Mouse (Mus musculus): Measurements from ENCODE around the gene Actg1. TPM values are rescaled to one million over a fixed set of nuclear protein-coding genes. Genes with fewer than 3 reads are reported as not detected.
A peak's percentile ranks its signal among the peaks of the same experiment; 100 is the strongest.

Gene Actg1
- 2,614 and 2,926 TPM in 2 replicates for polyA plus RNA-seq (2014; fragmentation: Nextera tagmentation; extraction: Ambion mirVana)

DNA sequence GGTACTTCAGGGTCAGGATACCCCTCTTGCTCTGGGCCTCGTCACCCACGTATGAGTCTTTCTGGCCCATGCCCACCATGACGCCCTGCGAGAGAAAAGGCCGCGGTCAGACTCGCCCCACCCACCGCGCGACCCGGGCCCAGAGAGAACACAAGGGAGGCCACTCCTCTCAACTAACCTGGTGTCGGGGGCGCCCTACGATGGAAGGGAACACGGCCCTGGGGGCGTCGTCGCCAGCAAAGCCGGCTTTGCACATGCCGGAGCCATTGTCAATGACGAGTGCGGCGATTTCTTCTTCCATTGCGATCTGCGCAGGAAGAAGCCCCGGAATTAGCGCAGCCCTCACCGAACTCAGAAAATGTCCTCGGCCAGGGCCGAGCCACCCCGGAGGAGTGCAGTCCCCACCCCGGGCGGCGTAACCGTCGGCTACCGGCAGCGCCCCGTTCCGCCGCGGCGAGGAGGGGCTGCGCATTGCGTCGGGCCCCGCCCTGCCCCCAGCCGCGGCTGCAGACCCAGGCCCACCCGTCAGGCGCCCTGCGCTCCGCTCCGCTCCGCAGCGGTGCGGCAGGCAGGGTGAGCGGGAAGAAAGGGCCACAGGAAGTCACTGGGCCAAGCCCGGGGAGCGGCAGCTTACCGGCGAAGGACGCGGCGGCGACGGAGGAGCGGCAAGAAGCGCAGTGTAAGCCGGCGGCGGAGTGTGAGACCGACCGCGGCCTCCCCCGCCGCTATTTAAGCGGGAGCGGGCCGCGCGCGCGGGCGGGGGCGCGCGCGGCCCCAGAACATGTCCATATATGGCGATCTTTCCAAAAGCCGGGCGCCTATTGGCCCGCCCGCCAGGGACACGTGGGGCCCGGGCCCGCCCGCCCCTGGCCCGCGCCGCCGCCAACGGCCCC lies at the start of gene Actg1:
Gene Actg1, minus strand, starts transcription at position 752 of the 893 bp plus-strand sequence.
- Histone ChIP-seq H3K27me3 (ENCODE audit: insufficient read depth, low read length) (no peaks in the 10 kb centered on the region; the same call in 1 of the 2 replicates), H3K36me3 (ENCODE audit: insufficient read depth) (peaks cover 27% of the 10 kb centered on the region), H3K4me2 (peak within 1 kb of the TSS; percentile 95), H3K9me3 (ENCODE audit: low read depth, low read length) (no peaks in the 10 kb centered on the region), H3K9ac (peak within 1 kb of the TSS; percentile 100), H3K27ac (ENCODE audit: low read depth) (peak within 1 kb of the TSS; percentile 100), H3K4me3 (ENCODE audit: low read depth, low read length) (peak within 1 kb of the TSS; percentile 100), H3K4me1 (ENCODE audit: insufficient read depth) (peaks cover 13% of the 10 kb centered on the region)
- ATAC-seq (ENCODE audit: insufficient read depth) (peak; percentile 61), DNase-seq (peak; percentile 97)
- 3% methylated on average over 101 of the region's 103 CpGs for WGBS
- no peak for TF ChIP-seq CTCF (IDR thresholded peaks at IDR 0.05; ENCODE audit: low read depth)

DNA sequence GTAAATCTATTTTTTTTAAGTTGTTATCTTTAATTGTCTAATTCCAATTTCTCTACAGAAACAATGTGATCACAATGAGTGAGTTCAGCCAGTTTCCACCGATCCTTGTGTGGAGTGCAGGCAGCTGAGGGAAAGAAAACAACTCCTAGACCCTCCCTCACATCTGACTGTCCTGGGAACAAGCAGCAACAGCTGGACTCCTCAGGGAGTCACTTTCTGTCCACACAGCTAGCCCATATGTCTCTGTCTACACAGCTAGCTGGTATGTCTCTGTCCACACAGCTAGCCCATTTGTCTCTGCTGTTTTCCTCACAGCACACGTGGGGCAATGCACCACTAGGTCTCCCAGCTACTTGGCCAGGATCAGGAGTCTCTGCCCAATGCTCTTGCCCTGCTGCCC lies 49.3 kb upstream of the Actg1 start:
- TF ChIP-seq CTCF (IDR thresholded peaks at IDR 0.05; ENCODE audit: low read depth): no peak
- no peak overlapping the region for H3K4me3 ChIP-seq (ENCODE audit: low read depth, low read length)
- no peaks in the 10 kb centered on the region for H3K27me3 ChIP-seq (ENCODE audit: insufficient read depth, low read length)
- no peak for ATAC-seq (ENCODE audit: insufficient read depth)
- H3K36me3 ChIP-seq (ENCODE audit: insufficient read depth): peaks cover 79% of the 10 kb centered on the region
- H3K27ac ChIP-seq (ENCODE audit: low read depth): no peak overlapping the region
- H3K9ac ChIP-seq: no peak overlapping the region
- WGBS: 69% methylated on average over 2 of the region's 2 CpGs
- no peaks in the 10 kb centered on the region for H3K9me3 ChIP-seq (ENCODE audit: low read depth, low read length)
- no peak for DNase-seq
- no peak overlapping the region for H3K4me2 ChIP-seq
- no peaks in the 10 kb centered on the region for H3K4me1 ChIP-seq (ENCODE audit: insufficient read depth)

DNA sequence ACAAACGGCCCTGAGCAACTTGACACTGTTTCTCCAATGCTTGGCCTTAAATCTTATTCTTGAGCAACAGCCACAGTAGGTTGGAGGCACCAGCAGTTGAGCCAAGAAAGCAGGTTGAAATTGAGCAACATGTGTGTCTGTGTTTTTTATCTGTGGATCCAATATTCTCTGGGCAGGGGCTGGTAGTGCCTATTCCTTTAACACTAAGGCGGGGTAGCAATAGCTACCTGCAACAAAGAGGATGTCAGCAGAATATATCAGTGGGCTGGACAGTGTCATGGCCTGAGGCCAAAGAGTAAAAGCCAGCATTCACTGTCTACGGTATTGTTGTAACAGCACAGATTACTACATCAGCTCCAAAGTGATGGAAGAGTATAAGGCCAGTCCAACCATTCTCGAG lies 47.3 kb upstream of the Actg1 start:
- DNase-seq (no peak), ATAC-seq (ENCODE audit: insufficient read depth) (no peak)
- Histone ChIP-seq H3K27me3 (ENCODE audit: insufficient read depth, low read length) (no peaks in the 10 kb centered on the region), H3K36me3 (ENCODE audit: insufficient read depth) (peaks cover 66% of the 10 kb centered on the region), H3K4me1 (ENCODE audit: insufficient read depth) (no peaks in the 10 kb centered on the region), H3K9ac (no peak overlapping the region), H3K27ac (ENCODE audit: low read depth) (no peak overlapping the region), H3K4me3 (ENCODE audit: low read depth, low read length) (no peak overlapping the region), H3K9me3 (ENCODE audit: low read depth, low read length) (no peaks in the 10 kb centered on the region), H3K4me2 (no peak overlapping the region)
- 80% methylated on average over 4 of the region's 4 CpGs for WGBS
- no peak for TF ChIP-seq CTCF (IDR thresholded peaks at IDR 0.05; ENCODE audit: low read depth)

DNA sequence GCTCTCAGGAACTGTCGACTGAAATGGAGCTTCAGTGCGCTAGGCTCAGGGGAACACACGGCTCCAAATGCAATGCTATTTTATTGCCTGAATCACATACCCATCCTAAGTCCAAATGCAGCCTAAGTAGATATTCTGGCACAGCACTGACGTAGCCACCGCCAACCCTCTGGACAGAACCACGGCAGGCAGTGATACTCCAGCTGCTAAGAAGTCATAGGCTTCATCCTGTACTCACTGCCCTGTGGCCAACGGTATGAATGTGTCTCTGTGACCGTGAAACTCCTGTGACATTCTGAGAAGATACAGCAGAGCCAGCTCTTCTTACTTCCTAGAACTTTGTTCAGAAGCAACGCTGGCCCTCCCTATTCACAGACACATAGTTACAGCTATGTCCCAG lies 40.2 kb upstream of the Actg1 start:
- peaks cover 67% of the 10 kb centered on the region for H3K36me3 ChIP-seq (ENCODE audit: insufficient read depth)
- ATAC-seq (ENCODE audit: insufficient read depth): no peak
- H3K4me2 ChIP-seq: no peak overlapping the region
- no peaks in the 10 kb centered on the region for H3K9me3 ChIP-seq (ENCODE audit: low read depth, low read length)
- TF ChIP-seq CTCF (IDR thresholded peaks at IDR 0.05; ENCODE audit: low read depth): no peak
- H3K4me1 ChIP-seq (ENCODE audit: insufficient read depth): no peaks in the 10 kb centered on the region
- DNase-seq: no peak
- 93% methylated on average over 9 of the region's 9 CpGs for WGBS
- H3K27me3 ChIP-seq (ENCODE audit: insufficient read depth, low read length): no peaks in the 10 kb centered on the region
- H3K9ac ChIP-seq: no peak overlapping the region
- H3K27ac ChIP-seq (ENCODE audit: low read depth): no peak overlapping the region
- H3K4me3 ChIP-seq (ENCODE audit: low read depth, low read length): no peak overlapping the region

DNA sequence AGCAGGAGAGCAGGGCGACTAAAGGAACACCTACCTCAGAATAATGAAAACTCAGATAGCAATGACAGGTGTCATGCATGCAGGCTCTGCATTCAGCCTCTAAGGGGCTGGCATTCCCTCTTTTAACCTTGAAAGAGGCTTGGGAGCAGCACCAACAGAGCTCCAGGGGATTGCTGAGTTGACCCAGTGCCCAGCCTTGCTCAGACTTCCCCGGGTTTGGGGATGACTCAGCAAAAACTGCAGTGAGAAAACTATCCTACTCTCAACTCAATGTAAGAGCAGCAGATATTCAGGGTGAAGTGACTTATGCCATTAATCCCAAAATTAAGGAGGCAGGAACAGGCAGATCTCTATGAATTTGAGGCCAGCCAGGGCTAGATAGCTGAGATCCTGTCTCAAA lies 38.8 kb upstream of the Actg1 start:
- H3K4me2 ChIP-seq: no peak overlapping the region
- 67% methylated on average over 2 of the region's 2 CpGs for WGBS
- no peak for ATAC-seq (ENCODE audit: insufficient read depth)

DNA sequence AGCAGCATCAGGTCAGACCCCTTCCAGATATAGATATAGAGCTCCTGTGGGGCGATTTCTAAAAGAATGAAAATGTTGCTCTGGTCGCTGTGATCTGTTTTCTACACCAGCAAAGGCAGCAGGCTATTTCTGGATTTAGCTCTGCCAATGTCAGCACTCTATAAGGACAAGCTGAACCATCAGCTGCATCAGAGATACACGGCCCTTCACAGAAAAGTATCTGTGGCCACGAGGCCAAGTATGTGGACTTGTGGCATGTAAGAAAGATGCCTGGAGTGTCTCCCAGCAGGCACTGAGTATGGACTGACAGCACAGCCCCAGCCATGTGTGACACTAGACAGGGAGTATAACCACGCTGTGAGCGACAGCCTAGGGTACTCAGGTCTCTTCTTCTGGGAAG lies 38.3 kb upstream of the Actg1 start:
- DNase-seq (no peak), ATAC-seq (ENCODE audit: insufficient read depth) (no peak)
- Histone ChIP-seq H3K9ac (no peak overlapping the region), H3K4me3 (ENCODE audit: low read depth, low read length) (no peak overlapping the region), H3K27me3 (ENCODE audit: insufficient read depth, low read length) (no peaks in the 10 kb centered on the region), H3K4me1 (ENCODE audit: insufficient read depth) (no peaks in the 10 kb centered on the region), H3K4me2 (no peak overlapping the region), H3K9me3 (ENCODE audit: low read depth, low read length) (no peaks in the 10 kb centered on the region), H3K36me3 (ENCODE audit: insufficient read depth) (peaks cover 74% of the 10 kb centered on the region), H3K27ac (ENCODE audit: low read depth) (no peak overlapping the region)
- 87% methylated on average over 6 of the region's 6 CpGs for WGBS
- no peak for TF ChIP-seq CTCF (IDR thresholded peaks at IDR 0.05; ENCODE audit: low read depth)

More for the DNA sequence above, 38.8 kb upstream of the Actg1 start:
- Histone ChIP-seq H3K4me1 (ENCODE audit: insufficient read depth) (no peaks in the 10 kb centered on the region), H3K36me3 (ENCODE audit: insufficient read depth) (peaks cover 69% of the 10 kb centered on the region), H3K27me3 (ENCODE audit: insufficient read depth, low read length) (no peaks in the 10 kb centered on the region), H3K4me3 (ENCODE audit: low read depth, low read length) (no peak overlapping the region), H3K27ac (ENCODE audit: low read depth) (no peak overlapping the region; the same call in 1 of the 2 replicates), H3K9me3 (ENCODE audit: low read depth, low read length) (no peaks in the 10 kb centered on the region), H3K9ac (no peak overlapping the region)
- TF ChIP-seq CTCF (IDR thresholded peaks at IDR 0.05; ENCODE audit: low read depth): no peak
- DNase-seq: no peak

DNA sequence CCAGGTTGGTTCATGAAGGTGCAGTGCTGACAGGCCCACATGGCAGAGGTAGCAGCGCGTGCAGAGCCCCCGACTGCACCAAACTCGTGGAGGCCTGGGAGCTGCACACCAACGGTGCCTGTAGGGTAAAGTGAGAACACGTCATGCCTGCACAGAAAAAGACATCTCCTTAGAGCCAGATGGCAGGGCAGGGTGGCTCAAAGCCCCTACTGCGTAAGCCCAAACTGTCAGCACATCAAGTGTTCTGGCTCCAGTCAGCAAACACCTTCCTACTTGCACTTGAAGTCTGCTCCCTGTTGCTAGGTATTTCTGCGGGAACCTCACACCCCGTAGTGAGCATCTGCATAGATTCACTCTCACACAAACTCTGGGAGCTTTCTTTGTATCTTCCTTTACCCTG lies 34.2 kb upstream of the Actg1 start:
- TF ChIP-seq CTCF (IDR thresholded peaks at IDR 0.05; ENCODE audit: low read depth): no peak
- Histone ChIP-seq H3K36me3 (ENCODE audit: insufficient read depth) (peaks cover 75% of the 10 kb centered on the region), H3K27me3 (ENCODE audit: insufficient read depth, low read length) (no peaks in the 10 kb centered on the region), H3K4me2 (no peak overlapping the region), H3K9me3 (ENCODE audit: low read depth, low read length) (no peaks in the 10 kb centered on the region), H3K4me3 (ENCODE audit: low read depth, low read length) (no peak overlapping the region), H3K27ac (ENCODE audit: low read depth) (peak overlapping the region; percentile 8; the same call in 1 of the 2 replicates), H3K9ac (no peak overlapping the region; the same call in 1 of the 2 replicates), H3K4me1 (ENCODE audit: insufficient read depth) (peaks cover 5% of the 10 kb centered on the region)
- DNase-seq (no peak), ATAC-seq (ENCODE audit: insufficient read depth) (no peak)
- WGBS: 90% methylated on average over 9 of the region's 9 CpGs
